Mouse (Mus musculus) thymus, adult 2 months (tissue): Measurements from ENCODE around the gene Trim34b. TPM values are rescaled to one million over a fixed set of nuclear protein-coding genes. Genes with fewer than 3 reads are reported as not detected.
"Not testable (repeated sequence)": the region's sequence is repeated elsewhere in the genome, so short reads cannot be mapped to it uniquely, and the experiment has no call there.

Experiments
- DNase-seq: peaks from one replicate; pipeline ENCODE4 v3.0.0; 2021
- H3K27ac ChIP-seq: fragments of 200-500 bp; 2 replicates; pipeline ENCODE4 v1.5.1; 2012; ENCODE audit warnings: low read length, control low read depth; ENCODE audit not compliant: control insufficient read depth, insufficient read depth
- H3K27me3 ChIP-seq: fragments of 200-500 bp; 2 replicates; pipeline ENCODE4 v1.6.1; 2012; ENCODE audit warnings: mild to moderate bottlenecking, low read length, moderate library complexity, mixed read lengths; ENCODE audit not compliant: control insufficient read depth, insufficient read depth
- H3K36me3 ChIP-seq: fragments of 200-500 bp; 2 replicates; pipeline ENCODE4 v1.6.1; 2012; ENCODE audit warnings: mild to moderate bottlenecking, low read length, moderate library complexity; ENCODE audit not compliant: control insufficient read depth, insufficient read depth
- H3K4me1 ChIP-seq: fragments of 200-500 bp; replicated peaks from 2 replicates; pipeline ENCODE4 v1.6.1; 2012; ENCODE audit warnings: low read length; ENCODE audit not compliant: control insufficient read depth, insufficient read depth
- H3K4me3 ChIP-seq: fragments of 200-500 bp; 2 replicates; pipeline ENCODE4 v1.5.1; 2012; ENCODE audit warnings: mild to moderate bottlenecking, low read length, control low read depth, moderate library complexity; ENCODE audit not compliant: control insufficient read depth, insufficient read depth
- CTCF ChIP-seq: fragments of 200-500 bp; IDR thresholded peaks from 2 replicates; pipeline ENCODE4 v1.5.1; 2012; ENCODE audit warnings: mild to moderate bottlenecking, control low read depth, low read length, moderate library complexity, borderline replicate concordance; ENCODE audit not compliant: control insufficient read depth, poor library complexity, insufficient read depth; ENCODE audit errors: extremely low read depth
- POLR2A ChIP-seq: fragments of 200-500 bp; IDR thresholded peaks from 2 replicates; pipeline ENCODE4 v1.6.1; 2012; ENCODE audit warnings: mild to moderate bottlenecking, low read length, control low read depth, moderate library complexity; ENCODE audit not compliant: control insufficient read depth, poor library complexity, insufficient read depth; ENCODE audit errors: extremely low read depth
- WGBS: fragments of 180-500 bp; shearing (Covaris S2); methylation state at CpG from one replicate; pipeline ENCODE4 v1.1.7; 2018; 5-methylcytosine and 5-hydroxymethylcytosine counted together
- polyA plus RNA-seq: library from polyadenylated mRNA; depleted of rRNA; stranded (reverse); fragments of >200 nt; gene quantifications from 2 replicates; pipeline ENCODE4 v1.2.3, GENCODE M21; 2012; rRNA removed

Trim34b gene
- 6.4 and 10.6 TPM in 2 replicates for polyA plus RNA-seq

GRCm38 (mm10) chr7:104329171-104329570 is at the start of gene Trim34b:
TSS of gene Trim34b (plus strand) at chr7:104329471.
- not testable (repeated sequence) for H3K4me1 ChIP-seq, H3K27ac ChIP-seq, H3K4me3 ChIP-seq, H3K27me3 ChIP-seq, DNase-seq, H3K36me3 ChIP-seq
- WGBS: 100% methylated on average over 2 of the region's 2 CpGs

GRCm38 (mm10) chr7:104287576-104288443 is 41.5 kb upstream of the Trim34b start, which contains the start of gene Trim5:
TSS of gene Trim5 (minus strand) at chr7:104288094.
- not testable (repeated sequence) for H3K27me3 ChIP-seq, H3K36me3 ChIP-seq
- DNase-seq: peak; percentile 2
- Histone ChIP-seq H3K4me1 (peaks cover 12% of the 10 kb centered on the region), H3K4me3 (peak within 1 kb of the TSS; percentile 26), H3K27ac (peak within 1 kb of the TSS; percentile 80)
- 45% methylated on average over 14 of the region's 14 CpGs for WGBS

GRCm38 (mm10) chr7:104290641-104291040 is 38.6 kb upstream of the Trim34b start:
- TF ChIP-seq CTCF (no peak), POLR2A (no peak)
- Histone ChIP-seq H3K36me3 (no peaks in the 10 kb centered on the region), H3K4me1 (peaks cover 12% of the 10 kb centered on the region), H3K27me3 (no peaks in the 10 kb centered on the region), H3K27ac (peak overlapping the region; percentile 32), H3K4me3 (no peak overlapping the region)
- no peak for DNase-seq
- 98% methylated on average over 1 of the region's 1 CpGs for WGBS

GRCm38 (mm10) chr7:104291638-104292400 is 37.5 kb upstream of the Trim34b start:
- TF ChIP-seq POLR2A (no peak), CTCF (no peak)
- Histone ChIP-seq H3K4me3 (no peak overlapping the region), H3K27me3 (no peaks in the 10 kb centered on the region), H3K27ac (peak overlapping the region; percentile 34; the same call in 1 of the 2 replicates), H3K4me1 (peaks cover 12% of the 10 kb centered on the region), H3K36me3 (no peaks in the 10 kb centered on the region)
- WGBS: 69% methylated on average over 5 of the region's 5 CpGs
- DNase-seq: peak; percentile 3

GRCm38 (mm10) chr7:104314796-104315353 is 14.4 kb upstream of the Trim34b start:
- TF ChIP-seq CTCF (no peak), POLR2A (no peak)
- Histone ChIP-seq H3K36me3 (no peaks in the 10 kb centered on the region), H3K27ac (peak overlapping the region; percentile 100), H3K4me3 (peak overlapping the region; percentile 98), H3K4me1 (0 out of 2 replicates have a peak, but pooled peaks cover 4% of the 10 kb centered on the region), H3K27me3 (no peaks in the 10 kb centered on the region)
- WGBS: 1% methylated on average over 15 of the region's 15 CpGs
- peak; percentile 11 for DNase-seq

GRCm38 (mm10) chr7:104315369-104316080 is 13.7 kb upstream of the Trim34b start, which contains the start of gene Trim12a:
TSS of gene Trim12a (minus strand) at chr7:104315466.
- 20% methylated on average over 4 of the region's 4 CpGs for WGBS
- not testable (repeated sequence) for H3K36me3 ChIP-seq, H3K27me3 ChIP-seq, H3K4me1 ChIP-seq, DNase-seq
- Histone ChIP-seq H3K4me3 (peak within 1 kb of the TSS; percentile 98), H3K27ac (peak within 1 kb of the TSS; percentile 100)
